Mouse (Mus musculus) spleen, adult 18-20 months (tissue): ENCODE measurements at regions not wholly inside any gene's neighbourhood (a gene's known extent, or its start where the extent isn't known, plus 50 kb on each side); places are given as distances from the start of the nearest gene placed in this dataset.

ENCODE experiments used
- DNase-seq, 2 experiments: peaks; one replicate each; pipeline ENCODE4 v3.0.0; 2022; ENCODE audit warnings: mixed read lengths in 2 of 2

GRCm38 (mm10) chr2:21267149-21267761 is 61.7 kb downstream of the Thnsl1 start:
- no peak for DNase-seq

GRCm38 (mm10) chr2:21269989-21270846 is 64.7 kb downstream of the Thnsl1 start:
- no peak for DNase-seq

- DNase-seq = no peak
Observed at GRCm38 (mm10) chr2:21273416-21273815, 67.9 kb downstream of the Thnsl1 start.

- no peak for DNase-seq
Observed at GRCm38 (mm10) chr2:21275315-21275714, 69.8 kb downstream of the Thnsl1 start.

DNA sequence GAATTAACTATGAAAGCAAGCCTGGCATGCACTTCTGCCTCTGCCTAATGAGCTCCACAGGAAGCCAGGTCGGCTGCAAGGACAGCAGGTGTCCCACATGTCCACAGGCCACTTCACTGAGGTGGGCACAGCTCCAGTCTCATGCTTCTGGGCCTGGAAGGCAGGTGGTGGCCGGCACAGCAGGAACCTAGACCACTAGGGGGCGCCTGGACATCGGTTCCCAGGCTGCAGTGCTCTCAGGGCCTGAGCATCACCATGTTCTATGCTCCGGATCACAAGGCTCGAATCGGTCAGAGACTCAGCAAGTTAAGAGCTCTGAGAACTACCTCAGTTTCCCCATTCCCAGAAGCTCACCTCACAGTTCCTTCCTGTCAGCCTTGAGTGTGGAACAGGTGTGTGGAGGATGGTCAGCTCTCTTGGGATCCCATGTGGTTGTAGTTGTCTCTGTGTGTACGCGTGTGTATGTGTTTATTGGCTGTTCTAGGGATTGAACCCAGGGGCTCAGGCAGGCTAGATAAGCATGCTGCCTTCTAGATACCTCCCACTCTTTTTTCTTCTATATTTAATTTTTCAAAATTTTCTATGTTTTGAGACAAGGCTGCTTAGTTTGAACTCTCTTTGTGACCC is 75.4 kb downstream of the Thnsl1 start:
- DNase-seq = peak; percentile 7 to 60

DNA sequence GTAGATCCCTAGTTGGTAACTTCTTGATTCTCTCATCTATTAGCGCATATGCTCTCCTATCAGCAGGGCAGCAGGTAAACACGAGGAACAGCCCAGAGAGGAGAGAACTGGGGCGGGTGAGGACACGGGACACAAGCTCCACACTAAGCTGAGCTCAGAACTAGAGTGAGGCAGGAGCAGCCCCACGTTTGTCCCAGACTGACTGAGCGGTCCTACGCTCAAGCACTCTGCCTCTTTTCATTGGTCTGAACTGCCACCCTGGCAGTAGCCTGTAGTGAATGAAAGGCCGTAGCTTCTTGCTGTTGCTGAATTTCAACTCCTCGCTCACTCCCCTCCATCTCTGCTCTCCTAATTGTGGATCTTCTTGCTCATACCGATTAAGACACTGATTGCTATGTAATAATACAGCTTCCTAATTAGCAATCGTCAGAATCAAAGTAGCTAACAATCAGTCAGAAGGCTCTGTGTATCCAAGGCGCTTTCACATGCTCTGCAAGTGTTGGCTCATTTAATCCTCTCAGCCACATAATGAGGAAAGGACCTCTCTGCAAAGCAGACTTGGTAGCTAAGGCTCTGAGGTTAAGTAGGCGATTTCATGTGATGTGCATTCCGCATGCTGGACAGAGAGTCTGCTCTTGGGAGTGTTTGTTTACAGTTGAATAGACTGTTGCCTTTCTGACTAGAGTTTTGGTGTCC is 77.1 kb downstream of the Thnsl1 start:
- DNase-seq = no peak

DNA sequence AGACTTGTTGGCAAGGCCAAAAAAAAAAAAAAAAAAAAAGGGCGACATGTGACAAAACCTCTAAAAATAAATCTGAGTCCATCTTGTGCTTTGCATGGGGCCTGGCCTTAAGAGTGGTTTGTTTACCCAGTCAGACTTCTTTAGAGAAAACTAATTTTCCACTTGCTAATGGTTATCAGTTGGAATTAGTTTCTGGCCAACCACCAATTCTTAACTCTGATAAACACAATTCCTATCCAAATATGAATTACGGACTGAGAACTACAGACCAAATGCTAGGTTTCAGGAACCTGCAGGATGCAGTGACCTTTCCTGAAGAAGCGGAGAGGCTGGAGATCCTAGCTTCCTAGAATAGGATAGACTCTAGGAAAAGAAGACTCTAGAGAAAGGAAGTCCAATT is 79.4 kb downstream of the Thnsl1 start:
- DNase-seq = no peak

GRCm38 (mm10) chr2:21287786-21288185 is 79.6 kb upstream of the Gpr158 start:
- DNase-seq = no peak

GRCm38 (mm10) chr2:21292669-21293151 is 74.6 kb upstream of the Gpr158 start:
- DNase-seq = no peak

DNA sequence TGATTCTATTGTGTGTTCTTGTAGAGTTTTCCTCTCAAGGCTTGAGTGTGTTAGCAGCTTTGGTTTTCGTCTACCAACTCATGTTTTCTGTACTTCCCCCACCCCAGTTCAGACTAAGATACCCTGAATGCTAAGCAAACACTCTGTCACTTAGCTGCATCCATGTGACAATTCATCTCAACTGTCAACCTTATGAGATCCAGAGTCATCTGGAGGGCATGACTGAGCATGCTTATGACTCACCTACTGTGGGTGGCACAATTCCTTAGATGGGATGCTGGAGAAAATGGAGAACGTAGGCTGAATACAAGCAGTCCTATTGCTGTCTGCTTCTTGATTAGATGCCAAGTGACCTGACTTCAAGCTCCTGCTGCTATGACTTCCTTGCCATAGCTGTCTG is 73.3 kb upstream of the Gpr158 start:
- no peak for DNase-seq

- no peak for DNase-seq
Observed at GRCm38 (mm10) chr2:21299681-21300080, 67.7 kb upstream of the Gpr158 start.
